Mouse (Mus musculus) CD8-positive naive resting alpha-beta T cell, adult 2 months (primary cell): ENCODE data around the gene Vmn1r113.
"Not testable (repeated sequence)": the region's sequence is repeated elsewhere in the genome, so short reads cannot be mapped to it uniquely, and the experiment has no call there.

ENCODE experiments used
- DNase-seq, 2 experiments: peaks; one replicate each; pipeline ENCODE4 v3.0.0; 2022; ENCODE audit warnings: low read depth in 2 of 2, low spot score in 2 of 2

The Vmn1r113 gene

GRCm38 (mm10) chr7:20786985-20787384 lies at the start of gene Vmn1r113:
Gene Vmn1r113, plus strand, starts transcription at chr7:20787285.
- not testable (repeated sequence) for DNase-seq

GRCm38 (mm10) chr7:20770885-20771284 lies 16.2 kb upstream of the Vmn1r113 start, which contains the start of gene Vmn1r112:
Gene Vmn1r112, plus strand, starts transcription at chr7:20771185.
- not testable (repeated sequence) for DNase-seq

GRCm38 (mm10) chr7:20812086-20812485 lies 25.0 kb downstream of the Vmn1r113 start, which contains the start of gene Vmn1r114:
Gene Vmn1r114, minus strand, starts transcription at chr7:20812186.
- DNase-seq, result not testable (repeated sequence)
